Mouse (Mus musculus) small intestine, adult 2 months (tissue): Measurements from ENCODE around the gene Wiz.

Experiments
- CTCF ChIP-seq: fragments of 200-500 bp; IDR thresholded peaks from 2 replicates; pipeline ENCODE4 v1.5.1; 2012; ENCODE audit warnings: low read depth, mild to moderate bottlenecking, control low read depth, inconsistent platforms, low read length, moderate library complexity, mixed read lengths; ENCODE audit not compliant: insufficient replicate concordance, insufficient read length; ENCODE audit errors: extremely low read depth
- POLR2A ChIP-seq: fragments of 200-500 bp; IDR thresholded peaks from 2 replicates; pipeline ENCODE4 v1.6.1; 2012; ENCODE audit warnings: low read depth, mild to moderate bottlenecking, control low read depth, inconsistent platforms, low read length, moderate library complexity

DNA sequence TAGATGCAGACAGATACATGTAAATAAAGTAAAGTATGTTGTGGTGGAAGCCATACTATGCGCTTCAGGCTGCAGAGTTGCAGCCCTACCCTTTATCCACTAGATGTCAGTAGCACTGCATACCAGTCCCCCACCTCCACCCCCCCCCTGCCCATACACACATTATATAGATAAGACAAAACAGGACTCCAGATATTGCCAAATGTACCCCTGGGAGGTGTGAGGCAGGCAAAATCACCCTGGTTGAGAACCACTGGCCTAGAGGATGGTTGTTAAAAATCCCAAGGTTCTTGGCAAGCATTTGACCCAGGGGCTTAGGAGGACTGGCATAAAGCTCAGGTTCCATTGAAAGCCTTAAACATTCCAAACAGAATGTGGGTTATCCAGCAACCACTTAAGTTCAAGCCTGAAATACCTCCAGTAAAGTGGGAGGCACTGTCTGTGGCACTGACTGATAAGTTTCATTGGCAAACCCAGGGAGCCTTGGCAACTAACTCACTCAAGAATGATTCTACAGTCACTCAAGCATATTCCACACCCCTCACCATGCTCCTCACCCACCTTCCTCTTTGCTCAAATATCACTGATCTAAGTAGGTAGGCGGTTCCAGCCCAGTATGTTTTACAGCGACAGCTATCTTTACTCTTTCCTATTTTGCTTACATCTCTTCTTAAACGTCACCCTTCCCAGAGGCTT lies 40.1 kb downstream of the Wiz start:
- peak; percentile 83; the same call in 1 of the 2 replicates for TF ChIP-seq CTCF
- no peak for TF ChIP-seq POLR2A
